Mouse (Mus musculus): ENCODE results near the gene Sytl4.

GRCm38 (mm10) chrX:133939561-133939960, 42.1 kb downstream of the Sytl4 start:
- TF ChIP-seq POLR2A (IDR thresholded peaks at IDR 0.05; ENCODE audit: extremely low read depth, insufficient read depth, low read length) (no peak), CTCF (IDR thresholded peaks at IDR 0.05; ENCODE audit: extremely low read depth, insufficient read depth, low read length) (no peak)

All from cortical plate, adult 2 months (tissue).